Mouse (Mus musculus) heart, embryonic 12.5 days (tissue): ENCODE data around the gene Usp42. TPM values are rescaled to one million over a fixed set of nuclear protein-coding genes. Genes with fewer than 3 reads are reported as not detected.

Source experiments
- ATAC-seq: fragments of 200-750 bp; cut with Nextera tagmentation; 2 replicates; pipeline ENCODE4 v1.8.0; 2017; ENCODE audit warnings: moderate TSS enrichment, moderate library complexity; ENCODE audit not compliant: insufficient number of reproducible peaks, low FRiP score
- H3K27ac ChIP-seq: fragments of 300-500 bp; sonication (generic); 2 replicates; pipeline ENCODE4 v1.5.1; 2016; ENCODE audit warnings: mild to moderate bottlenecking, moderate library complexity; ENCODE audit not compliant: poor library complexity, severe bottlenecking
- H3K27me3 ChIP-seq: fragments of 300-500 bp; sonication (generic); replicated peaks from 2 replicates; pipeline ENCODE4 v1.6.1; 2016; ENCODE audit warnings: mild to moderate bottlenecking, moderate library complexity
- H3K36me3 ChIP-seq: fragments of 300-500 bp; sonication (generic); 2 replicates; pipeline ENCODE4 v1.6.1; 2016; ENCODE audit warnings: mild to moderate bottlenecking, moderate library complexity
- H3K4me1 ChIP-seq: fragments of 300-500 bp; sonication (generic); replicated peaks from 2 replicates; pipeline ENCODE4 v1.6.1; 2016; ENCODE audit warnings: mild to moderate bottlenecking
- H3K4me2 ChIP-seq: fragments of 300-500 bp; sonication (generic); 2 replicates; pipeline ENCODE4 v1.6.1; 2016; ENCODE audit warnings: mild to moderate bottlenecking, moderate library complexity
- H3K4me3 ChIP-seq: fragments of 300-500 bp; sonication (generic); 2 replicates; pipeline ENCODE4 v1.5.1; 2016; ENCODE audit warnings: mild to moderate bottlenecking
- H3K9ac ChIP-seq: fragments of 300-500 bp; sonication (generic); 2 replicates; pipeline ENCODE4 v1.6.1; 2016; ENCODE audit warnings: mild to moderate bottlenecking, moderate library complexity
- H3K9me3 ChIP-seq: fragments of 300-500 bp; sonication (generic); replicated peaks from 2 replicates; pipeline ENCODE4 v1.6.1; 2016; ENCODE audit warnings: mild to moderate bottlenecking, moderate library complexity
- WGBS: fragments of 180-500 bp; shearing (Covaris S2); methylation state at CpG from one replicate; pipeline ENCODE4 v1.1.7; 2016; 5-methylcytosine and 5-hydroxymethylcytosine counted together
- polyA plus RNA-seq: library from polyadenylated mRNA; unstranded; fragments of >200 nt; fragmentation: Nextera tagmentation; extraction: Ambion mirVana; gene quantifications from 2 replicates; pipeline ENCODE4 v1.2.1, GENCODE M21; 2016

Usp42 gene
- polyA plus RNA-seq, 1 experiment from 2014 or later, result 17.6 TPM

DNA sequence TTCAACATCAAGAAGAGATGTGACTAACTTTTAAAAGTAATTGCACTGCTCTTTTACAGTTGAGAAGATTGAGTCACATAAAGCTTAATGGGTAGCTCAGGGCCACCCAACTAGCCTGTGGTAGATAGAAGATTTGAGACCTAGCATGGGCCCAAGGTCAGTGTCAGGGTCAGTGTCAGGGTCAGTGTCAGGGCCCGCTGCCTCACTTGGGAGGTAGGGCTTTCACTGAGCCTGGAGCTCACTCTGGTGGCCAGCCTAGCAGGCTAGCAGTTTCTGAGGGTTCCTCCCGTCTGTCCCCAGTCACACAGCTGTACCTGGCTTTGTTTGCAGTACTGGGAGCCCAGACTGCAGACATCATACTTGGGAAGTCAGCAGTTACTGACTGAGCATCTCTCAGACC is 62.7 kb downstream of the Usp42 start:
- WGBS, result 51% methylated on average over 2 of the region's 2 CpGs
- Histone ChIP-seq H3K4me1 (peaks cover 30% of the 10 kb centered on the region), H3K4me3 (no peak overlapping the region), H3K27ac (peak overlapping the region; percentile 75), H3K4me2 (no peak overlapping the region), H3K9ac (peak overlapping the region; percentile 13; the same call in 1 of the 2 replicates), H3K36me3 (no peaks in the 10 kb centered on the region), H3K27me3 (no peaks in the 10 kb centered on the region), H3K9me3 (no peaks in the 10 kb centered on the region)
- peak; percentile 66; the same call in 1 of the 2 replicates for ATAC-seq

DNA sequence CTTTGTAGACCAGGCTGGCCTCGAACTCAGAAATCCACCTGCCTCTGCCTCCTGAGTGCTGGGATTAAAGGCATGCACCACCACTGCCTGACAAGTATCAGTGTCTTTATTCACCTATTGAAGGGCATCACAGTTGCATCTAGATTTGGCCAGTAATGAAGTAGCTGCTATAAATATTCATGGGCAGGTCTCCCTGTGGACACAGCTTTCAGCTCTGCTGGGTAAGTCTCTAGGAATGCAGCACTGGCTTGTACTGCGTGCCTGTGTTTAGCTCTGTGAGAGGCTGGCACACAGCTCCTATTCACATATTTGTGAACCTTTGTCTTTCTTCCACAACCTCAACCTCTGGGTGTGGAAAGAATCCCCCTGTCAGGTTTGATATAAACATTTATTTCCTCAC is 63.2 kb downstream of the Usp42 start:
- H3K4me3 ChIP-seq, result no peak overlapping the region
- peak overlapping the region; percentile 75 for H3K27ac ChIP-seq
- no peaks in the 10 kb centered on the region for H3K27me3 ChIP-seq
- H3K9me3 ChIP-seq, result no peaks in the 10 kb centered on the region
- peaks cover 30% of the 10 kb centered on the region for H3K4me1 ChIP-seq
- 59% methylated on average over 2 of the region's 2 CpGs for WGBS
- no peak overlapping the region for H3K4me2 ChIP-seq
- H3K9ac ChIP-seq, result no peak overlapping the region
- ATAC-seq, result no peak
- no peaks in the 10 kb centered on the region for H3K36me3 ChIP-seq

DNA sequence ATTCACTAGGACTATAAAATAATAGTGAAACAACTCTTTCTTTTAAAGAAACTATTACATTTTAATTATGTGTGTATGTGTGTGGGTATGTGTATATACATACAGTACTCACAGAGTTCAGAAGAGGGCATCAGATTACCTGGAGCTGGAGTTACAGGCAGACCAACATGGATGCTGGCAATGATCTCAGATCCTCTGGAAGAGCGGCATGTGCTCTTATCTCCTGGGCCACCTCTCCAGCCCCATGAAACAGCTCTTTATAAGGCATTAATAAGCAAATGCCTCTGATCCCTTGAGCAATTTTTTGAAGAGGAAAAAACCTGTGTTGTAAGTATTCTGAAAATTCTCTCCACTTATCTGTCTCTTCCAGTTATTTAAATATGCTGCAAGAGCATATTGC is 66.1 kb downstream of the Usp42 start:
- no peak overlapping the region for H3K4me2 ChIP-seq
- no peaks in the 10 kb centered on the region for H3K36me3 ChIP-seq
- H3K9me3 ChIP-seq, result no peaks in the 10 kb centered on the region
- H3K4me3 ChIP-seq, result no peak overlapping the region
- no peak overlapping the region for H3K9ac ChIP-seq
- no peak overlapping the region for H3K27ac ChIP-seq
- H3K27me3 ChIP-seq, result no peaks in the 10 kb centered on the region
- no peak for ATAC-seq
- 47% methylated on average over 1 of the region's 1 CpGs for WGBS
- peaks cover 37% of the 10 kb centered on the region for H3K4me1 ChIP-seq

DNA sequence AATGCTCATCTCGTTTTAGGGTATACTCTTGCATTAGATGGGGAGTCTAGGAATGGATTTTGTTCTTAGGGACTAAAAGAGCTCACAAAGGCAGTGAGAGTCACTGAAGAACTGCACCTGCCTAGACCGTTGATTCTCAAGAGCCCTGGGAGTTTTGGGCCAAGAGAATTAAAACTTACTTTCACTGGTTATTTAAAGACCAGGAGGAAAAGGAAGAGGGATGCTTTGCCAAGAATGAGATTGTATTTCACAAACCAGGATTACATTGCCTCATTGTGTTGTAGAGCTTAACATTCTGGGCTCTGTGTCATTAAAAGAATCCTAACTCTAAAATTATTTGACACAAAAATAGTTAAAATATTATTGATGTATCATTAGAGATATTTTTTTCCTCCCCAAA is 66.5 kb downstream of the Usp42 start:
- no peaks in the 10 kb centered on the region for H3K9me3 ChIP-seq
- H3K36me3 ChIP-seq, result no peaks in the 10 kb centered on the region
- H3K4me1 ChIP-seq, result peaks cover 37% of the 10 kb centered on the region
- no peak overlapping the region for H3K4me3 ChIP-seq
- no peak for ATAC-seq
- H3K27me3 ChIP-seq, result no peaks in the 10 kb centered on the region
- 75% methylated on average over 2 of the region's 2 CpGs for WGBS
- H3K9ac ChIP-seq, result no peak overlapping the region
- no peak overlapping the region for H3K4me2 ChIP-seq
- H3K27ac ChIP-seq, result no peak overlapping the region

DNA sequence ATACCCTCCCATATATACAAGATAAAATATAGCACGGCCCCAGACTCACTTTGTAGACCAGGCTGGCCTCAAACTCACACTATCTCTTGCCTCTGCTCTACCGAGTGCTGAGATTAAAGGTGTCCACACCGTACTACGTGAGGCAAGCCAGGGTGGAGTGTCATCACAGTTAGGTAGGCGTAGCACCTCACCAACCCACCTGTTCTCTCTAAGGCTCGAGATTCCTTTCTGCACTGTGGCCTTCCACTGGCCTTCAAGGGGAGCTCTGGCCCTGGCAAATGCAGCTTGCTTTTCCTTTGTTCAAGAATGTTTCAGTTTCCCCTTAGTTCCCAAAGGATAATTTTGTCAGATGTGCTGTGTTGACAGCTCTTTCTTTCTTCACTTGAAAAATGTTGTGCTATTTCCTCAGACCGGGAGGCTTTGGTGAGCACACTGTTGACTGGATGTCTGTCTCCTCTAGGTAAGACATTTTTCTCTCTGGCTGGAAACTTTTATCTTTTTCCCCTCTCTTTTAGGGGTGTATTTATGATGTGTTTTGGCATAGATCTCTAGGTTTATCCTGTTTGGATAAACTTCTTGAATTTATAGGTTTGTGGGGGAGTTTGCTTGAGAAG is 68.9 kb downstream of the Usp42 start:
- H3K27ac ChIP-seq, result peak overlapping the region; percentile 6; the same call in 1 of the 2 replicates
- WGBS, result 59% methylated on average over 7 of the region's 7 CpGs
- no peak for ATAC-seq
- H3K9ac ChIP-seq, result no peak overlapping the region
- H3K9me3 ChIP-seq, result no peaks in the 10 kb centered on the region
- no peak overlapping the region for H3K4me2 ChIP-seq
- no peak overlapping the region for H3K4me3 ChIP-seq
- H3K4me1 ChIP-seq, result peaks cover 31% of the 10 kb centered on the region
- H3K27me3 ChIP-seq, result no peaks in the 10 kb centered on the region
- H3K36me3 ChIP-seq, result no peaks in the 10 kb centered on the region

Other genes starting within 250 kb of the Usp42 start
- gene Rac1, start 204.2 kb downstream of the Usp42 start, polyA plus RNA-seq, result 401 and 418 TPM in 2 replicates
- gene Cyth3, start 109.8 kb downstream of the Usp42 start, polyA plus RNA-seq, result 41.8 and 41.9 TPM in 2 replicates
- gene Eif2ak1, start 85.5 kb upstream of the Usp42 start, polyA plus RNA-seq, result 35.0 and 35.4 TPM in 2 replicates
- gene Ankrd61, start 165.4 kb upstream of the Usp42 start, polyA plus RNA-seq, result 0.22 and 0.39 TPM in 2 replicates
- 85.9 and 86.6 TPM in 2 replicates for gene Aimp2, start 177.6 kb upstream of the Usp42 start, polyA plus RNA-seq
- gene Pms2, start 177.7 kb upstream of the Usp42 start, polyA plus RNA-seq, result 24.2 and 25.1 TPM in 2 replicates
- 0.33 and 0.55 TPM in 2 replicates for gene Gm42421, start 195.9 kb upstream of the Usp42 start, polyA plus RNA-seq
- gene Rsph10b, start 200.8 kb upstream of the Usp42 start, polyA plus RNA-seq, result 1.0 and 1.3 TPM in 2 replicates